Mouse (Mus musculus): ENCODE measurements around the gene Krt14. TPM values are rescaled to one million over a fixed set of nuclear protein-coding genes. Genes with fewer than 3 reads are reported as not detected.
"Not testable (repeated sequence)": the region's sequence is repeated elsewhere in the genome, so short reads cannot be mapped to it uniquely, and the experiment has no call there.

The Krt14 gene
- total RNA-seq (2014; fragmentation: Nextera tagmentation) = not detected in 2 replicates
- 0.11 TPM in 1 of 2 replicates, not detected in the other for total RNA-seq (2017)
- polyA plus RNA-seq (2012) = 0.08 TPM in 1 of 2 replicates, not detected in the other

GRCm38 (mm10) chr11:100207498-100207897, at the start of gene Krt14:
TSS of gene Krt14 (minus strand) at chr11:100207548.
- no peak for TF ChIP-seq CTCF (IDR thresholded peaks at IDR 0.05; ENCODE audit: low read depth, low read length)
- TF ChIP-seq TAL1 (conservative IDR thresholded peaks at IDR 0.05; ENCODE audit: low read depth, low read length) = no peak
- TF ChIP-seq GATA2 (IDR thresholded peaks at IDR 0.05; ENCODE audit: borderline replicate concordance, low read depth, low read length) = no peak
- no peak for TF ChIP-seq GATA1 (IDR thresholded peaks at IDR 0.05; ENCODE audit: borderline replicate concordance, low read length)
- no peak for TF ChIP-seq POLR2AphosphoS5 (IDR thresholded peaks at IDR 0.05; ENCODE audit: insufficient replicate concordance, low read depth, low read length)

GRCm38 (mm10) chr11:100255514-100255913, 48.2 kb upstream of the Krt14 start:
- Histone ChIP-seq H3K9me3 (replicated peaks) (peaks cover 63% of the 10 kb centered on the region), H3K4me1 (ENCODE audit: insufficient read depth, low read depth, low read length) (no peaks in the 10 kb centered on the region), H3K36me3 (replicated peaks) (no peaks in the 10 kb centered on the region), H3K27me3 (ENCODE audit: insufficient read depth, low read length) (no peaks in the 10 kb centered on the region), H3K4me3 (ENCODE audit: low read depth, low read length) (no peak overlapping the region)
- DNase-seq (ENCODE audit: low spot score) (no peak), ATAC-seq (ENCODE audit: extremely low read depth, insufficient number of reproducible peaks, low FRiP score, poor library complexity, severe bottlenecking) (no peak)
- TF ChIP-seq GATA2 (IDR thresholded peaks at IDR 0.05; ENCODE audit: borderline replicate concordance, low read depth, low read length) (no peak), CTCF (IDR thresholded peaks at IDR 0.05; ENCODE audit: low read depth, low read length) (no peak), GATA1 (IDR thresholded peaks at IDR 0.05; ENCODE audit: borderline replicate concordance, low read length) (no peak), POLR2AphosphoS5 (IDR thresholded peaks at IDR 0.05; ENCODE audit: insufficient replicate concordance, low read depth, low read length) (no peak), TAL1 (conservative IDR thresholded peaks at IDR 0.05; ENCODE audit: low read depth, low read length) (no peak)

More at GRCm38 (mm10) chr11:100207498-100207897, at the start of gene Krt14:
- Histone ChIP-seq H3K36me3 (replicated peaks) (no peaks in the 10 kb centered on the region), H3K9me3 (replicated peaks) (peaks cover 76% of the 10 kb centered on the region), H3K4me3 (ENCODE audit: low read depth, low read length) (no peak within 1 kb of the TSS), H3K27me3 (ENCODE audit: insufficient read depth, low read length) (no peaks in the 10 kb centered on the region; the same call in 1 of the 2 replicates), H3K4me1 (ENCODE audit: insufficient read depth, low read depth, low read length) (no peaks in the 10 kb centered on the region)
- DNase-seq (ENCODE audit: low spot score) (no peak), ATAC-seq (ENCODE audit: extremely low read depth, insufficient number of reproducible peaks, low FRiP score, poor library complexity, severe bottlenecking) (no peak)

GRCm38 (mm10) chr11:100254360-100255090, 47.2 kb upstream of the Krt14 start:
- Histone ChIP-seq H3K36me3 (replicated peaks) (no peaks in the 10 kb centered on the region), H3K9me3 (replicated peaks) (peaks cover 64% of the 10 kb centered on the region), H3K27me3 (ENCODE audit: insufficient read depth, low read length) (no peaks in the 10 kb centered on the region), H3K4me3 (ENCODE audit: low read depth, low read length) (no peak overlapping the region), H3K4me1 (ENCODE audit: insufficient read depth, low read depth, low read length) (no peaks in the 10 kb centered on the region)
- DNase-seq (ENCODE audit: low spot score) (no peak), ATAC-seq (ENCODE audit: extremely low read depth, insufficient number of reproducible peaks, low FRiP score, poor library complexity, severe bottlenecking) (no peak)
- TF ChIP-seq TAL1 (conservative IDR thresholded peaks at IDR 0.05; ENCODE audit: low read depth, low read length) (no peak), GATA2 (IDR thresholded peaks at IDR 0.05; ENCODE audit: borderline replicate concordance, low read depth, low read length) (no peak), POLR2AphosphoS5 (IDR thresholded peaks at IDR 0.05; ENCODE audit: insufficient replicate concordance, low read depth, low read length) (no peak), CTCF (IDR thresholded peaks at IDR 0.05; ENCODE audit: low read depth, low read length) (no peak), GATA1 (IDR thresholded peaks at IDR 0.05; ENCODE audit: borderline replicate concordance, low read length) (no peak)

DNA sequence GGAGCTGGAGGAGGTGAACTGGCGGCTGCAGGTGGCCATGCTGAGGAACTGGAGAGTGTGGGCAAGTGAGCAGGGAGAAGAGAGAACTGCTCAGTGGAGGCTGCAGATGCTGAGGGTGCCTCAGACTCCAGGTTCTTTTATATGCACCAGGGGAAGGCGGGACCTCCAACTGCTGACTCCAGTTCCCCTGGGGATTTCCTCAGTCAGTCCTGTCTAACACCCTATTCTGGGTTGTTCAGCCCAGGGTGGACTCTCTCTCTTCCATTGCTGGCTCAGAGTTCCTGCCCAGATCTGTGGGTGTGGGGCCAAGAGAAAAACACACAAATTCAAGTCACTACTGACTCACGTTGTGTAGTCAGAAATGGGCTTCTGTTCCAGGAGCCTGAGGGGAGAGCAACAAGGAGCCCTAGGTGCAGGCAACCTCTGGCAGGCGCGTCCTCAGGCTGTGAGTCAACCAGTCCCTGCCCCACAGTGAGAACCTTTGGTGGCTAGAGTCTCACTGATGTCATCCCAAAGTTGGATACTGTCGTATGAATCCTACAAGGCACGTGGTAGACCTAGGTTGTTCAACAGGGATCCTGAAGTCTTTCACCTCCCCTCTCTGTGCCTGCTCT, 41.6 kb upstream of the Krt14 start, which contains the start of gene Krt16:
Krt16 (minus strand) TSS at position 51 of the 614 bp plus-strand sequence.
- H3K4me1 ChIP-seq (ENCODE audit: insufficient read depth, low read depth, low read length) = no peaks in the 10 kb centered on the region
- no peaks in the 10 kb centered on the region for H3K36me3 ChIP-seq (replicated peaks)
- TF ChIP-seq TAL1 (conservative IDR thresholded peaks at IDR 0.05; ENCODE audit: low read depth, low read length) (no peak), POLR2AphosphoS5 (IDR thresholded peaks at IDR 0.05; ENCODE audit: insufficient replicate concordance, low read depth, low read length) (no peak), GATA1 (IDR thresholded peaks at IDR 0.05; ENCODE audit: borderline replicate concordance, low read length) (no peak), CTCF (IDR thresholded peaks at IDR 0.05; ENCODE audit: low read depth, low read length) (no peak), GATA2 (IDR thresholded peaks at IDR 0.05; ENCODE audit: borderline replicate concordance, low read depth, low read length) (no peak)
- DNase-seq (ENCODE audit: low spot score) (no peak), ATAC-seq (ENCODE audit: extremely low read depth, insufficient number of reproducible peaks, low FRiP score, poor library complexity, severe bottlenecking) (no peak)
- no peak within 1 kb of the TSS for H3K4me3 ChIP-seq (ENCODE audit: low read depth, low read length)
- H3K27me3 ChIP-seq (ENCODE audit: insufficient read depth, low read length) = no peaks in the 10 kb centered on the region
- H3K9me3 ChIP-seq (replicated peaks) = peaks cover 36% of the 10 kb centered on the region

DNA sequence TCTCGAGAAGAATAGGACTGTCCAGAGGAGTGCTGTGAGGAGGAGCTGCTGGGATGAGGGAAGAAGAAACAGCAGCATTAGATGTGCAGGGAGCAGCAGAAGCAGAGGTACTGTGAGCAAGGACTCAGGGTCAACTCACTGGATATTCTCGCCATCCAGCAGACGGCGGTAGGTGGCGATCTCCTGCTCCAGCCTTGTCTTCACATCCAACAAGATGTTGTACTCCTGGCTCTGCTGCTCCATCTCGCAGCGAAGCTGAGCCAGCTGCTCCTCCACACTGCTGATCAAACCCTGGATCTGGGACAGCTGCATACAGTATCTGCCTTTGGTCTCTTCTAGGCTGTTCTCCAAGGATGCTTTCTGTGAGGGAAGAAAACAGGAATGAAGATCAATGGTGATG, 39.1 kb upstream of the Krt14 start:
- ATAC-seq (ENCODE audit: extremely low read depth, insufficient number of reproducible peaks, low FRiP score, poor library complexity, severe bottlenecking); DNase-seq (ENCODE audit: low spot score): not testable (repeated sequence)

DNA sequence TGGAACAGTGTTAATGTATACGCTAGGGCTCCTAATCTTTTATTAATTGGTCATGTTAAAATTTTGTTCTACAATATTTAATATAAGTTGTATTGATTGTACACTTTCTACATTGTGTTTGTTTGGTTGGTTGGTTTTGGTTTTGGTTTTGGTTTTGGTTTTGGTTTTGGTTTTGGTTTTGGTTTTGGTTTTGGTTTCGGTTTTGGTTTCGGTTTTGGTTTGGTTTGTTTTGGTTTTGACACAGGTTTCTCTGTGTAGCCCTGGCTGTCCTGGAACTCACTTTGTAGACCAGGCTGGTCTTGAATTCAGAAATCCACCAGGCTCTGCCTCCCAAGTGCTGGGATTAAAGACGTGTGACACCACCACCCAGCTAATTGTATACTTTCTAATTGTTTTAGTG, 32.9 kb upstream of the Krt14 start:
- H3K4me1 ChIP-seq (ENCODE audit: insufficient read depth, low read depth, low read length); ATAC-seq (ENCODE audit: extremely low read depth, insufficient number of reproducible peaks, low FRiP score, poor library complexity, severe bottlenecking); DNase-seq (ENCODE audit: low spot score); H3K4me3 ChIP-seq (ENCODE audit: low read depth, low read length); H3K27me3 ChIP-seq (ENCODE audit: insufficient read depth, low read length); H3K36me3 ChIP-seq (replicated peaks); H3K9me3 ChIP-seq (replicated peaks): not testable (repeated sequence)

More for the DNA sequence above, 39.1 kb upstream of the Krt14 start:
- peaks cover 34% of the 10 kb centered on the region for H3K9me3 ChIP-seq (replicated peaks)
- not testable (repeated sequence) for H3K36me3 ChIP-seq (replicated peaks); H3K4me1 ChIP-seq (ENCODE audit: insufficient read depth, low read depth, low read length); H3K4me3 ChIP-seq (ENCODE audit: low read depth, low read length); H3K27me3 ChIP-seq (ENCODE audit: insufficient read depth, low read length)
